Comparison of ENCODE assay signal across 29 mouse cellular contexts in the genomic region with DNA sequence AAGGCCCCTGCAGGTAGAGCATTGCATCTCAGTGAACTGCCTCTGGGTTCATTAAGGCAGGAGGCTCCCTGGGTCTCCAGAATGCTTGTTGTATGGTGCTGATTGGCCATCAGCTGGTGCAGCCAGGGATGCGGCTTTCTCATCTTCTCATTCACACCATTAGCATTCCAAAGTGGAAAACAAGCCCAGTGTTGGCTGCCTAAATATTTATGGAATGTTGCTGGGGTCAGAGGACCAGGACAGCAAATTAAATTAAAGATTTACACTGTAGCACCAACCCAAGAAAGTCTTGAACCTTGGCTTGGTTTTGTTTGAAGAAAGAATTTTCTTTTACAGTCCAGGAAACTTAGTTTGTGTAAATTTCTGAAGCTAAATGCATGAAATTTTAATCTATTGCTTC.
DNase-seq lines count a peak whose midpoint lies in the region; ATAC-seq and TF ChIP-seq lines count a peak whose summit lies in the region.
"Had no signal": no experiment of that assay in that cellular context is flagged by ENCODE, and none has a peak within 500 bp of the region (broad histone marks: within the 10 kb centered on the region; RNA-seq: fewer than 3 reads in every experiment).

No protein-coding gene starts in this region.

- no peak overlapping the region for H3K9ac ChIP-seq in kidney, embryonic 15.5 days
- H3K9ac ChIP-seq: forebrain, postnatal 0 days; heart, embryonic 12.5 days; heart, embryonic 15.5 days; hindbrain, embryonic 13.5 days had no signal

- H3K27ac ChIP-seq in kidney, adult 2 months (ENCODE audit: insufficient read depth, low read depth, low read length), result no peak overlapping the region
- no peak overlapping the region for H3K27ac ChIP-seq in kidney, embryonic 15.5 days
- H3K27ac ChIP-seq: forebrain, embryonic 10.5 days; gastrocnemius, adult 2 months; heart, embryonic 15.5 days; hindbrain, embryonic 10.5 days; hindbrain, embryonic 13.5 days had no signal

- H3K36me3 ChIP-seq in kidney, adult 2 months (ENCODE audit: control insufficient read depth, insufficient read depth, low read length), result no peaks in the 10 kb centered on the region
- H3K36me3 ChIP-seq in kidney, embryonic 15.5 days, result no peaks in the 10 kb centered on the region
- H3K36me3 ChIP-seq: forebrain, embryonic 10.5 days; G1E; heart, embryonic 12.5 days; heart, embryonic 15.5 days; hindbrain, embryonic 10.5 days; hindbrain, embryonic 13.5 days had no signal

- WGBS in kidney, adult 2 months, result 18% methylated on average over 1 of the region's 1 CpGs
- 35% methylated on average over 1 of the region's 1 CpGs for WGBS in kidney, embryonic 15.5 days

- H3K9me3 ChIP-seq in kidney, embryonic 15.5 days (replicated peaks), result no peaks in the 10 kb centered on the region
- H3K9me3 ChIP-seq: forebrain, embryonic 10.5 days; heart, embryonic 12.5 days; heart, embryonic 15.5 days; hindbrain, embryonic 10.5 days; hindbrain, embryonic 13.5 days had no signal

- no peak; the same call in 1 of the 2 replicates for ATAC-seq in kidney, embryonic 15.5 days (replicated peaks; ENCODE audit: low FRiP score)
- ATAC-seq: forebrain, embryonic 14.5 days; hindbrain, embryonic 16.5 days had no signal

- H3K4me1 ChIP-seq in kidney, adult 2 months (ENCODE audit: control insufficient read depth, insufficient read depth, low read length), result 0 out of 2 replicates have a peak, but pooled peaks cover 4% of the 10 kb centered on the region
- H3K4me1 ChIP-seq in kidney, embryonic 15.5 days, result peaks cover 12% of the 10 kb centered on the region
- H3K4me1 ChIP-seq: heart, embryonic 12.5 days; heart, embryonic 15.5 days had no signal

- TF ChIP-seq POLR2A in kidney, adult 2 months (IDR thresholded peaks at IDR 0.05; ENCODE audit: low read depth, low read length), result no peak

- DNase-seq in kidney, adult 2 months, result peak; percentile 38
- peak; percentile 89 for DNase-seq in Muller cell, postnatal 12 days (ENCODE audit: inconsistent ontology term)
- peak; percentile 21 for DNase-seq in R1 (ENCODE audit: low read depth, low spot score)
- peak; percentile 46 for DNase-seq in kidney, postnatal 14 days
- DNase-seq in embryo, embryonic 9.5 days (ENCODE audit: extremely low spot score), result no peak
- DNase-seq in urinary bladder, postnatal 4 days (ENCODE audit: low spot score in 2 of 2), result no peak
- DNase-seq: adrenal gland, adult 2 months; adrenal gland, postnatal 14 days; B cell, adult 2 months; cerebellum, adult 11 months; cerebellum, adult 2 months; cerebellum, adult 9-11 months; cerebellum, postnatal 25 days; embryo, embryonic 11 days; forebrain, postnatal 0 days; gastrocnemius, adult 2 months; gastrocnemius, postnatal 14 days; heart, adult 18-20 months; heart, postnatal 10 days; heart, postnatal 36 days had no signal

- no peak overlapping the region for H3K4me2 ChIP-seq in kidney, embryonic 15.5 days
- H3K4me2 ChIP-seq: heart, embryonic 12.5 days; heart, embryonic 15.5 days; hindbrain, embryonic 13.5 days had no signal

- no peak for TF ChIP-seq CTCF in kidney, adult 2 months (conservative IDR thresholded peaks at IDR 0.05; ENCODE audit: insufficient read depth, insufficient read length, low read depth, low read length)

- no peaks in the 10 kb centered on the region for H3K27me3 ChIP-seq in kidney, adult 2 months (replicated peaks; ENCODE audit: control insufficient read depth, insufficient read depth, low read length)
- H3K27me3 ChIP-seq in kidney, embryonic 15.5 days, result no peaks in the 10 kb centered on the region
- H3K27me3 ChIP-seq: heart, embryonic 12.5 days; heart, embryonic 15.5 days; hindbrain, embryonic 13.5 days had no signal

- no peak overlapping the region for H3K4me3 ChIP-seq in kidney, adult 2 months (ENCODE audit: insufficient read depth, low read depth, low read length)
- H3K4me3 ChIP-seq in kidney, embryonic 15.5 days (replicated peaks), result no peak overlapping the region
- H3K4me3 ChIP-seq: forebrain, embryonic 10.5 days; gastrocnemius, adult 2 months; heart, embryonic 12.5 days; heart, embryonic 15.5 days; hindbrain, embryonic 10.5 days; hindbrain, embryonic 13.5 days had no signal

Comparison
In these comparisons a context has a peak if more than half of its experiments do, and no peak if none do; other contexts are left out.
1. DNase-seq: peak in kidney, adult 2 months (single experiment), Muller cell, postnatal 12 days (single experiment), R1 (single experiment) and kidney, postnatal 14 days (single experiment); none in embryo, embryonic 9.5 days (single experiment) and urinary bladder, postnatal 4 days (0 of 2).